Mouse (Mus musculus) G1E-ER4 (cell line): ENCODE measurements around the gene Wtip. TPM values are rescaled to one million over a fixed set of nuclear protein-coding genes. Genes with fewer than 3 reads are reported as not detected.

Source experiments
- GATA1 ChIP-seq: IDR thresholded peaks from one replicate; pipeline ENCODE4 v1.8.0; 2012; ENCODE audit warnings: low read length, inconsistent platforms
- polyA plus RNA-seq: library from polyadenylated mRNA; stranded (reverse); fragments of >175 nt; gene quantifications from 2 replicates; pipeline ENCODE4 v1.2.3, GENCODE M21; 2012

Wtip gene
- polyA plus RNA-seq: not detected in 2 replicates

- TF ChIP-seq GATA1: no peak
Observed at GRCm38 (mm10) chr7:34133117-34133762, at the start of gene Wtip. Gene Wtip (minus strand): TSS chr7:34133268.

- TF ChIP-seq GATA1: no peak
Observed at GRCm38 (mm10) chr7:34172251-34172650, 39.2 kb upstream of the Wtip start.

- TF ChIP-seq GATA1: no peak
Observed at GRCm38 (mm10) chr7:34169454-34169853, 36.4 kb upstream of the Wtip start, which contains the start of gene Uba2. Gene Uba2 (minus strand): TSS chr7:34169599.

GRCm38 (mm10) chr7:34168470-34169251, 35.6 kb upstream of the Wtip start:
- TF ChIP-seq GATA1: no peak

GRCm38 (mm10) chr7:34167766-34168469, 34.9 kb upstream of the Wtip start:
- TF ChIP-seq GATA1: no peak

- no peak for TF ChIP-seq GATA1
Observed at GRCm38 (mm10) chr7:34166850-34167249, 33.8 kb upstream of the Wtip start.

GRCm38 (mm10) chr7:34165999-34166398, 32.9 kb upstream of the Wtip start:
- TF ChIP-seq GATA1: no peak

GRCm38 (mm10) chr7:34164671-34165070, 31.6 kb upstream of the Wtip start:
- TF ChIP-seq GATA1: no peak

GRCm38 (mm10) chr7:34159167-34159566, 26.1 kb upstream of the Wtip start:
- no peak for TF ChIP-seq GATA1

GRCm38 (mm10) chr7:34157994-34158393, 24.9 kb upstream of the Wtip start:
- TF ChIP-seq GATA1: no peak

GRCm38 (mm10) chr7:34147193-34147592, 14.1 kb upstream of the Wtip start:
- TF ChIP-seq GATA1: peak; percentile 96

GRCm38 (mm10) chr7:34141123-34141522, 8.1 kb upstream of the Wtip start:
- no peak for TF ChIP-seq GATA1

GRCm38 (mm10) chr7:34139493-34139892, 6.4 kb upstream of the Wtip start:
- no peak for TF ChIP-seq GATA1

- no peak for TF ChIP-seq GATA1
Observed at GRCm38 (mm10) chr7:34134336-34134735, 1.3 kb upstream of the Wtip start.

- no peak for TF ChIP-seq GATA1
Observed at GRCm38 (mm10) chr7:34132355-34133079, 551 bp downstream of the Wtip start.

- TF ChIP-seq GATA1: no peak
Observed at GRCm38 (mm10) chr7:34131959-34132354, 1.1 kb downstream of the Wtip start.

- no peak for TF ChIP-seq GATA1
Observed at GRCm38 (mm10) chr7:34131118-34131517, 1.9 kb downstream of the Wtip start.
